Mouse (Mus musculus) liver, postnatal 0 days (tissue): ENCODE data around the gene Prr5l. TPM values are rescaled to one million over a fixed set of nuclear protein-coding genes. Genes with fewer than 3 reads are reported as not detected.

Experiments
- ATAC-seq: fragments of 200-750 bp; cut with Nextera tagmentation; 2 replicates; pipeline ENCODE4 v1.8.0; 2017; ENCODE audit warnings: mild to moderate bottlenecking, moderate library complexity
- DNase-seq: peaks from one replicate; pipeline ENCODE4 v3.0.0-alpha.2; 2016
- H3K27ac ChIP-seq: fragments of 300-500 bp; sonication (generic); 2 replicates; pipeline ENCODE4 v1.5.1; 2014; ENCODE audit warnings: antibody characterized with exemption, moderate library complexity, mild to moderate bottlenecking, low read depth
- H3K27me3 ChIP-seq: fragments of 300-500 bp; sonication (generic); 2 replicates; pipeline ENCODE4 v1.6.1; 2014; ENCODE audit warnings: low read length, control low read depth, mixed read lengths; ENCODE audit not compliant: insufficient read depth
- H3K36me3 ChIP-seq: fragments of 300-500 bp; sonication (generic); replicated peaks from 2 replicates; pipeline ENCODE4 v1.6.1; 2014; ENCODE audit warnings: mild to moderate bottlenecking, control low read depth, low read length, moderate library complexity, mixed read lengths; ENCODE audit not compliant: insufficient read depth
- H3K4me1 ChIP-seq: fragments of 300-500 bp; sonication (generic); 2 replicates; pipeline ENCODE4 v1.6.1; 2014; ENCODE audit warnings: antibody characterized with exemption, mild to moderate bottlenecking, control low read depth; ENCODE audit not compliant: insufficient read depth
- H3K4me2 ChIP-seq: fragments of 300-500 bp; sonication (generic); 2 replicates; pipeline ENCODE4 v1.6.1; 2014; ENCODE audit warnings: low read depth, mild to moderate bottlenecking, low read length, moderate library complexity, mixed read lengths
- H3K4me3 ChIP-seq: fragments of 300-500 bp; sonication (generic); 2 replicates; pipeline ENCODE4 v1.5.1; 2014; ENCODE audit warnings: low read depth, low read length
- H3K9ac ChIP-seq: fragments of 300-500 bp; sonication (generic); replicated peaks from 2 replicates; pipeline ENCODE4 v1.6.1; 2014; ENCODE audit warnings: mild to moderate bottlenecking, moderate library complexity
- H3K9me3 ChIP-seq: fragments of 300-500 bp; sonication (generic); 2 replicates; pipeline ENCODE4 v1.6.1; 2016; ENCODE audit warnings: mild to moderate bottlenecking, control low read depth, low read length, mixed read lengths
- CTCF ChIP-seq: sonication (generic); IDR thresholded peaks from 2 replicates; pipeline ENCODE4 v1.5.1; 2016; ENCODE audit warnings: antibody characterized with exemption, low read depth
- EP300 ChIP-seq: IDR thresholded peaks from 2 replicates; pipeline ENCODE4 v1.6.1; 2016; ENCODE audit warnings: antibody characterized with exemption, low read depth, mild to moderate bottlenecking
- WGBS: fragments of 180-500 bp; shearing (Covaris S2); extraction: QIAGEN DNeasy Blood & Tissue Kit; methylation state at CpG from one replicate; pipeline ENCODE4 v1.1.7; 2014; ENCODE audit not compliant: insufficient replicate concordance; 5-methylcytosine and 5-hydroxymethylcytosine counted together
- polyA plus RNA-seq: library from polyadenylated mRNA; unstranded; fragments of >200 nt; fragmentation: Nextera tagmentation; extraction: Ambion mirVana; gene quantifications from 2 replicates; pipeline ENCODE4 v1.2.1, GENCODE M21; 2015

The Prr5l gene
- polyA plus RNA-seq, 1 experiment from 2014 or later: 4.0 TPM

GRCm38 (mm10) chr2:101826950-101827600 is 55.8 kb downstream of the Prr5l start:
- no peaks in the 10 kb centered on the region for H3K9me3 ChIP-seq
- peak overlapping the region; percentile 44 for H3K4me2 ChIP-seq
- H3K4me3 ChIP-seq: no peak overlapping the region
- TF ChIP-seq EP300: no peak
- no peak for TF ChIP-seq CTCF
- DNase-seq (no peak), ATAC-seq (peak; percentile 22; the same call in 1 of the 2 replicates)
- H3K9ac ChIP-seq: no peak overlapping the region
- no peaks in the 10 kb centered on the region for H3K36me3 ChIP-seq
- H3K4me1 ChIP-seq: peaks cover 18% of the 10 kb centered on the region; the same call in 1 of the 2 replicates
- no peaks in the 10 kb centered on the region for H3K27me3 ChIP-seq
- WGBS: 58% methylated on average over 3 of the region's 3 CpGs
- peak overlapping the region; percentile 77 for H3K27ac ChIP-seq

DNA sequence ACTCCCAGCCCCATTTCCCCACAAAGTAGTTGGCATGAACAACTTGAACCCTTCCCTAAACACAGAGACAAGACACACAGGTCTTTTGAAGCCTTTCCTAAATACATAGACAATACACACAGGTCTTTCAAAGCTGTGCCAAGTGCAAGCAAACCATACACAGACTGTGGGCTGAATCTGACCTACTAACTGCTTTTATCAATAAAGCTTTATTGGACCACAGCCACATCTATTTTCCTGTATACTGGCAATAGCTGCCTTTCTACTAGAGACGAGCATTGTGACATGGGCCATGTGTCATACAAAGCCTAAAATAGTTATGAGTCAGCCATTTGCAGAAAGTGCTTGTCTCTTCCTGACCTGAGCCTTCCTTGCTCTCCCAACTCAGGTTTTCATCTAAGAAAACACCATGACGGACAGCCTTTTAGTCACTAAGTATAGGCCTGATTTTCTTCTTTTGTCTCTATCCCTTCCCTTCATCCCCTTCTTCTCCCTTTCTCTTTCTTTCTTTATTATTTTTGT is 56.6 kb downstream of the Prr5l start:
- Histone ChIP-seq H3K9ac (no peak overlapping the region), H3K27ac (peak overlapping the region; percentile 77; the same call in 1 of the 2 replicates), H3K4me3 (no peak overlapping the region), H3K27me3 (no peaks in the 10 kb centered on the region), H3K9me3 (no peaks in the 10 kb centered on the region), H3K4me1 (peaks cover 18% of the 10 kb centered on the region; the same call in 1 of the 2 replicates), H3K4me2 (no peak overlapping the region), H3K36me3 (no peaks in the 10 kb centered on the region)
- ATAC-seq (peak; percentile 41), DNase-seq (no peak)
- WGBS: 53% methylated on average over 2 of the region's 2 CpGs
- TF ChIP-seq CTCF (no peak), EP300 (no peak)

DNA sequence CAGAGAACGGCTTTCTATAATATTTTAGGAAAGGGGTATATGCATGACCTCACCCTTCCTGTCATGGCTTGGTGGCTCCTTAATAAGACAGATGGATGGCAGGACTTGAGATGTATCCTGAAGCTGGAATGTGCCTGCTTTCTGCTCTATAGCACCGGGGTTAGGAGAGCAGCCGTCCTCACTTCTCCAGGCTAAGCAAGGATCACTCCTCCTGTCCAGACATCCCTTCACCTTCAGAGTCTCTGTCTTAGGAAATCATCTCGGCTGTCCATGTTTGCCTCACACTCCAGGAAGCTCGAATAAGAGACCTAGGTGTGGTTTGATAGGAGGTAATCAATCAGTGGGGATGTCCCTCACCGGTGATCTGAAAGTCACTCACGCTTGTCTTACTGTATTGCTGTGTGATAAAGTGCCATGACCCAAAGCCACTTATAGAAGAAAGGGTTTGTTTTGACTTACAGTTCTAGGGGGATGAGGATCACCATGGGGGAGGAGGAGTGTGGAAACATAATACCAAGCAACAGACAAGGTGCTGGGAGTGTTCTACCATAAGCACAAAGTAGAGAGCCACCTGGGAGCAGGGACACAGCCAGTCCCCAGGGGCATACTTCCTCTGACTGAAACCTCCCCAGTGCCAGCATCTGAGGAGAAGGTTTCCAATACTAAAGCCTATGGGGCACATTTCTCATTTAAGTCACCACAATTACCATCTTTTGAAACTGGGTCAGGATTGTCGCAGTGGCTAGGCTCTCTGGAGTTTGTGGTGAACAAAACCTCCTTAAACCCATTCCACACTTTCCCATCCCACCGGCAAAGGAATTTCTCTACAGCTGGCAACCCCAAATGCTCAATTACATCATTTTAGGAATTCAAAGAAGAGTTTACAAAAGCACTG is 57.4 kb downstream of the Prr5l start:
- no peaks in the 10 kb centered on the region for H3K9me3 ChIP-seq
- H3K27me3 ChIP-seq: no peaks in the 10 kb centered on the region
- no peak overlapping the region for H3K27ac ChIP-seq
- no peak overlapping the region for H3K9ac ChIP-seq
- DNase-seq (no peak), ATAC-seq (no peak)
- no peak for TF ChIP-seq EP300
- no peak for TF ChIP-seq CTCF
- WGBS: 74% methylated on average over 9 of the region's 9 CpGs
- no peak overlapping the region for H3K4me3 ChIP-seq
- H3K4me1 ChIP-seq: peaks cover 18% of the 10 kb centered on the region; the same call in 1 of the 2 replicates
- H3K36me3 ChIP-seq: no peaks in the 10 kb centered on the region
- H3K4me2 ChIP-seq: no peak overlapping the region

DNA sequence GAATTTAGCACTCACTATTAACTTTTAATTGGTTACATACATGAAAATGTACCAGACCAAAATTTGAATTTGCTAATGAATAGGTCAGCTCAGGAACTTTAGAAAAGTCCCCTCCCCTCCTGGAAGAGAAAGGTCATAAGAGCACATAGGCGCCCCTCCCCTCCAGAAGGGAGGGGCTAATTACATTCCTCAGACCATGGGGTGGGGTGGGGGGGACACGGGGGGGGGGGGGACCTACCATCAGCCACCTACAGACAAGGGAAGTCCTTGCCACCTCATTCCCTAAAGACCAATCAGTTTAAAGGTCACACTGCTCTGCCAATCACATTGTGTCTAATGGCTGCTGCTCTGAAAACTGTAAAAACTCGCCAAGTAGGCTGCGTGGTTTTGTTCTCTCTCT is 59.0 kb downstream of the Prr5l start:
- no peak for ATAC-seq
- WGBS: 49% methylated on average over 4 of the region's 4 CpGs
- Histone ChIP-seq H3K36me3 (no peaks in the 10 kb centered on the region), H3K27ac (no peak overlapping the region), H3K4me2 (no peak overlapping the region), H3K9ac (no peak overlapping the region), H3K9me3 (no peaks in the 10 kb centered on the region), H3K4me3 (no peak overlapping the region), H3K4me1 (peaks cover 27% of the 10 kb centered on the region), H3K27me3 (no peaks in the 10 kb centered on the region)
- no peak for TF ChIP-seq EP300
- no peak for TF ChIP-seq CTCF
- no peak for DNase-seq

DNA sequence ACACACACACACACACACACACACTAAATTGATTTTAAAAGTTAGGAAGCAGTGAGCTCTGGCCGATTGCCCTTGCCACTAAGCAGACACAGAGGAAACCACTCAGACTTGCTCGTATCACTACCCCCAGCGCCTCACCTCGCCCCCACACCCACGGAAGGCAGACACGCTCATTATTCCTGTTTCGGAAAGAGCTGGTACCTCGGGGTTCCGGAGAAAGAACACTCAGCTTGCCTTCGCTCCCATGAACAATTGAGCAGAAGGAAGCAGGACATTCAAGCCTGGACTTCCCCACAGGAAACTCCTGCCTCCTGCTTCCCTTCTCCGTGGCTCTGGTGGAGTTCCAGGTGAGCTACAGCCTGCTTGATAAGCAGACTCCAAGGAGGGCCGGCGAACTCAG is 60.0 kb downstream of the Prr5l start:
- Histone ChIP-seq H3K9me3 (no peaks in the 10 kb centered on the region), H3K36me3 (no peaks in the 10 kb centered on the region), H3K4me2 (no peak overlapping the region), H3K4me1 (peaks cover 32% of the 10 kb centered on the region), H3K27me3 (no peaks in the 10 kb centered on the region), H3K4me3 (no peak overlapping the region), H3K9ac (no peak overlapping the region), H3K27ac (no peak overlapping the region; the same call in 1 of the 2 replicates)
- TF ChIP-seq CTCF (no peak), EP300 (no peak)
- WGBS: 22% methylated on average over 13 of the region's 13 CpGs
- no peak for DNase-seq
- no peak for ATAC-seq

GRCm38 (mm10) chr2:101820816-101821215 is 62.0 kb downstream of the Prr5l start:
- H3K27ac ChIP-seq: no peak overlapping the region
- TF ChIP-seq EP300 (no peak), CTCF (no peak)
- DNase-seq (no peak), ATAC-seq (no peak)
- H3K4me1 ChIP-seq: peaks cover 22% of the 10 kb centered on the region
- H3K9me3 ChIP-seq: no peaks in the 10 kb centered on the region
- no peak overlapping the region for H3K9ac ChIP-seq
- H3K4me2 ChIP-seq: no peak overlapping the region
- H3K36me3 ChIP-seq: no peaks in the 10 kb centered on the region
- no peak overlapping the region for H3K4me3 ChIP-seq
- H3K27me3 ChIP-seq: no peaks in the 10 kb centered on the region
- 75% methylated on average over 1 of the region's 1 CpGs for whole genome bisulfite sequencing
